Mouse (Mus musculus) left cerebral cortex, adult 2 months (tissue): ENCODE data around the gene Tnik. TPM values are rescaled to one million over a fixed set of nuclear protein-coding genes. Genes with fewer than 3 reads are reported as not detected.

ENCODE experiments used
- DNase-seq, 2 experiments: peaks; one replicate each; pipeline ENCODE4 v3.0.0; 2021 to 2022; ENCODE audit warnings: low spot score in 2 of 2, mixed read lengths in 1 of 2; ENCODE audit errors: extremely low spot score in 1 of 2
- H3K27ac ChIP-seq: fragments of 200-600 bp; 2 replicates; pipeline ENCODE4 v1.8.1; 2022
- H3K4me3 ChIP-seq: fragments of 200-600 bp; 2 replicates; pipeline ENCODE4 v1.8.1; 2022
- CTCF ChIP-seq: fragments of 200-600 bp; IDR thresholded peaks from 2 replicates; pipeline ENCODE4 v1.8.1; 2022; ENCODE audit warnings: antibody characterized with exemption, mild to moderate bottlenecking, moderate library complexity
- intact Hi-C: fragments of 180-260 bp; cut with DNase I; formaldehyde crosslinking; loops from one replicate; pipeline ENCODE4 v1.15.1; 2025
- total RNA-seq, 2 experiments: library from RNA; stranded (reverse); gene quantifications; 2 replicates each; pipeline ENCODE4 v1.2.3; 2021

The Tnik gene
- total RNA-seq, 2 experiments from 2014 or later = 205 to 221 TPM

- no peak for TF ChIP-seq CTCF
- Histone ChIP-seq H3K4me3 (no peak overlapping the region), H3K27ac (peak overlapping the region; percentile 45; the same call in 1 of the 2 replicates)
- intact Hi-C loops = no loop called here
- DNase-seq = no peak
These were observed 204.2 kb downstream of the Tnik start for GRCm38 (mm10) chr3:28467148-28467754.

DNA sequence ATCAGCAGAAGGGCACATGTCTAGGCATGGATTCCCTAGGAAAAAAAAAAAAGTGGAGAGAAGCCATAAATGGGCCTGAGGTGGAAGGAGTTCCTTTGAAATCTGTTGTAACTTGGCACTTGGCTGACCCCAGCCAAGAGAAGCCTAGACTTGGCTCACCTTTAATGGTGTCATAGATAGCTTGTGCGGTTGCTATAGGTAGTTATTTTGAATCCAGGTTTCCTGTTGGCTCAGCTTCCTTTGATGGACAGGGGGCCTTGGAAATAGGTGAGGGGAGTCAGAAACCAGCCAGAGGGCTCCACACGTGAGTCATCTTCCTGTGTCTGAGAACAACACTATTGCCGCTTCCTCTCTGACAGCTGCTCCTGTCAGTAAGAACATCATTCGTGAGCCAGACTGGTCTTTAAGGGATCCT, 204.9 kb downstream of the Tnik start:
- Histone ChIP-seq H3K4me3 (no peak overlapping the region), H3K27ac (peak overlapping the region; percentile 45; the same call in 1 of the 2 replicates)
- TF ChIP-seq CTCF = no peak
- no peak for DNase-seq
- intact Hi-C loops = no loop called here

- Histone ChIP-seq H3K4me3 (no peak overlapping the region), H3K27ac (no peak overlapping the region)
- intact Hi-C loops = no loop called here
- DNase-seq = no peak
- TF ChIP-seq CTCF = no peak
These were observed 210.4 kb downstream of the Tnik start for GRCm38 (mm10) chr3:28473439-28473838.

DNA sequence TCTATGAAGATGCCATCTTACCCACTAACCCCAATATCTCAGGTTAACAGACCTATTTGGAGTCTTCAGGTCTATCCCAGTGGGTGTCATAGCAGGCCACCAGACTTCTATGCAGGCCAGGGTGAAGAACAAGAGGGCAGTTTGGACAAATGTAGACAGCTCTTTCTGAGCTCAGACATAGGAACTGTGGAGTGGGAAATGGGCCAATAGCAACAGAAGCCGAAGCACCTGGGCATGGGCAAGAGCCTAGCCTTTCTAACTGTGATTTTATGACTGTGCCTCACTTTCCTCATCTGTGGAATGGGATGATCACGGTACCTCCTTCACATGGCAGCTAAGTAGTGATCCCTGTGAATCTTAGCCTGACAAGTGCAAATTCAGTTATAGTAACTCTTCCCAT, 214.4 kb downstream of the Tnik start:
- no peak for TF ChIP-seq CTCF
- DNase-seq = no peak
- H3K4me3 ChIP-seq = no peak overlapping the region
- H3K27ac ChIP-seq = no peak overlapping the region
- intact Hi-C loops = no loop called here

- DNase-seq = no peak
- no peak for TF ChIP-seq CTCF
- Histone ChIP-seq H3K27ac (no peak overlapping the region), H3K4me3 (no peak overlapping the region)
- intact Hi-C loops = no loop called here
These were observed 222.7 kb downstream of the Tnik start for GRCm38 (mm10) chr3:28485716-28486115.

DNA sequence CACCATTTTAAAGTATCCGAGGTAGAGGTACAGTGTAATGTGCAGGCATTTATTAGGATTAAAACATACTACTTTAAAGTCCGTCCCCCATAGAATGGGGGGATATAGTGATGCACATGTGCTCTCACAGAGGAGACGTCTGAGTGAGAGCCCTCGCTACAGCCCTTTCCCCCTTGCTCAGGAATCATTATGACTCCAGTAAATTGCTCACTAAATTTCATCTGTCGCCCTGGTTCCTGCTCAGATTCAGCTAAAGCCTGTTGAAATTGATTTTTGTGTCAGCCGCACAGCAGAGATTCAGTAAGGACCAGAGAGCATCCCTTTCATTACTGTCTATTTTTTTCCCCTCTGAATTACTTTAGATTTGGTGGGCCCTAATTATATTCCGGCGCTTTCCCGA, 224.4 kb downstream of the Tnik start:
- TF ChIP-seq CTCF = no peak
- H3K27ac ChIP-seq = no peak overlapping the region

GRCm38 (mm10) chr3:28491085-28492041, 228.3 kb downstream of the Tnik start:
- Histone ChIP-seq H3K4me3 (no peak overlapping the region), H3K27ac (peak overlapping the region; percentile 70)
- TF ChIP-seq CTCF = no peak
- peak; percentile 24 to 27 for DNase-seq
- intact Hi-C loops = no loop called here

More for the DNA sequence above, 224.4 kb downstream of the Tnik start:
- no peak overlapping the region for H3K4me3 ChIP-seq
- intact Hi-C loops = no loop called here
- no peak for DNase-seq

- no peak for TF ChIP-seq CTCF
- peak overlapping the region; percentile 10; the same call in 1 of the 2 replicates for H3K27ac ChIP-seq
- DNase-seq = no peak
- H3K4me3 ChIP-seq = no peak overlapping the region
- intact Hi-C loops = no loop called here
These were observed 233.9 kb downstream of the Tnik start for GRCm38 (mm10) chr3:28496806-28497502.

GRCm38 (mm10) chr3:28497503-28497857, 234.5 kb downstream of the Tnik start:
- H3K4me3 ChIP-seq = no peak overlapping the region
- peak overlapping the region; percentile 11; the same call in 1 of the 2 replicates for H3K27ac ChIP-seq
- intact Hi-C loops = no loop called here
- no peak for TF ChIP-seq CTCF
- DNase-seq = no peak

GRCm38 (mm10) chr3:28502697-28503096, 239.7 kb downstream of the Tnik start:
- no peak for DNase-seq
- intact Hi-C loops = no loop called here
- H3K27ac ChIP-seq = no peak overlapping the region
- no peak for TF ChIP-seq CTCF
- no peak overlapping the region for H3K4me3 ChIP-seq

DNA sequence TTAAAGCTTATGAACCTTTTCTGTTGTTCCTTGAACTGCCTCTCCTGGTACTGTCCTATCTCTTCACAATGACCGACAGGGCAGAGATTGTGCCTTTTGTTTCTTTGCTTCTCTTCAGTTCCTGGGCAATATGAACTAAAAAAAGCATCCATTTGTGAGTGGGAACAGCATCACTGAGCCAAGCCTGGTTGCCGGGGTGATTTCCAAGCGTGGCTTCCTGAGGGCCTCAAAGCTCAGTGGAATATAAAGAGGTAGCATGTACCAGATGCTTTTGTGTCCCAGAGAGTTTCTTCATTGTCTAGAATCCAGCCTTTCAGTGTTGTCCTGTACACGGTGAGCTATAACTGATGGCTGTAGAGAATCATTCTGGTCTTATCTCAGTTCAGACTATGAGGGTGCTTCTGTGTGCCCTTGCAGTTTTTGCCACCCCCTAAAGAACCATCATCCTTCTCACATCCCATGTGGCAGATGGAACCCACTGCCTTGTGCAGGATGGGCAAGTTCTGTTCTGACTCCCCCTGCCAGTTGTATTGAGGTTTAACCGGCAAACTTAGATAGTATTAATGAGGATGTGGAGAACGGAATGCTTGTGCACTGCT, 246.4 kb downstream of the Tnik start:
- intact Hi-C loops = no loop called here
- Histone ChIP-seq H3K27ac (peak overlapping the region; percentile 53), H3K4me3 (no peak overlapping the region)
- TF ChIP-seq CTCF = no peak
- DNase-seq = no peak
